Mouse (Mus musculus): ENCODE results near the gene Pbld1. TPM values are rescaled to one million over a fixed set of nuclear protein-coding genes. Genes with fewer than 3 reads are reported as not detected.

Gene Pbld1
- polyA plus RNA-seq, 1 experiment from 2014 or later: 0.96 TPM

GRCm38 (mm10) chr10:63065561-63065960 lies 5.6 kb downstream of the Pbld1 start:
- H3K4me2 ChIP-seq: no peak overlapping the region
- H3K27me3 ChIP-seq (ENCODE audit: control insufficient read depth, insufficient read depth, low read length): no peaks in the 10 kb centered on the region
- H3K4me3 ChIP-seq (ENCODE audit: low read depth, low read length): no peak overlapping the region
- ATAC-seq (ENCODE audit: low FRiP score): no peak
- no peak for DNase-seq (ENCODE audit: low spot score, missing footprints)
- no peak overlapping the region for H3K27ac ChIP-seq (ENCODE audit: low read depth, low read length)
- no peaks in the 10 kb centered on the region for H3K36me3 ChIP-seq (ENCODE audit: control insufficient read depth, insufficient read depth, low read length)
- 64% methylated on average over 8 of the region's 8 CpGs for WGBS
- H3K9me3 ChIP-seq (ENCODE audit: control insufficient read depth, low read length): no peaks in the 10 kb centered on the region
- H3K9ac ChIP-seq (ENCODE audit: low read length): no peak overlapping the region
- no peaks in the 10 kb centered on the region for H3K4me1 ChIP-seq (ENCODE audit: control insufficient read depth, insufficient read depth, low read length)

- Histone ChIP-seq H3K4me3 (ENCODE audit: low read depth, low read length) (no peak overlapping the region), H3K9me3 (ENCODE audit: control insufficient read depth, low read length) (no peaks in the 10 kb centered on the region), H3K36me3 (ENCODE audit: control insufficient read depth, insufficient read depth, low read length) (no peaks in the 10 kb centered on the region), H3K27me3 (ENCODE audit: control insufficient read depth, insufficient read depth, low read length) (no peaks in the 10 kb centered on the region), H3K4me2 (no peak overlapping the region), H3K9ac (ENCODE audit: low read length) (no peak overlapping the region), H3K27ac (ENCODE audit: low read depth, low read length) (no peak overlapping the region), H3K4me1 (ENCODE audit: control insufficient read depth, insufficient read depth, low read length) (no peaks in the 10 kb centered on the region)
- WGBS: 8% methylated on average over 5 of the region's 5 CpGs
- ATAC-seq (ENCODE audit: low FRiP score) (peak; percentile 86), DNase-seq (ENCODE audit: low spot score, missing footprints) (peak; percentile 97)
Observed at GRCm38 (mm10) chr10:63065988-63066387, 6.0 kb downstream of the Pbld1 start.

GRCm38 (mm10) chr10:63086304-63086703 lies 26.3 kb downstream of the Pbld1 start:
- H3K4me3 ChIP-seq (ENCODE audit: low read depth, low read length): no peak overlapping the region
- no peaks in the 10 kb centered on the region for H3K27me3 ChIP-seq (ENCODE audit: control insufficient read depth, insufficient read depth, low read length)
- H3K36me3 ChIP-seq (ENCODE audit: control insufficient read depth, insufficient read depth, low read length): no peaks in the 10 kb centered on the region
- no peak overlapping the region for H3K4me2 ChIP-seq
- H3K9ac ChIP-seq (ENCODE audit: low read length): no peak overlapping the region
- DNase-seq (ENCODE audit: low spot score, missing footprints) (no peak), ATAC-seq (ENCODE audit: low FRiP score) (no peak)
- 85% methylated on average over 10 of the region's 10 CpGs for WGBS
- H3K4me1 ChIP-seq (ENCODE audit: control insufficient read depth, insufficient read depth, low read length): peaks cover 12% of the 10 kb centered on the region
- H3K27ac ChIP-seq (ENCODE audit: low read depth, low read length): no peak overlapping the region
- H3K9me3 ChIP-seq (ENCODE audit: control insufficient read depth, low read length): no peaks in the 10 kb centered on the region

GRCm38 (mm10) chr10:63089103-63089757 lies 29.3 kb downstream of the Pbld1 start:
- H3K36me3 ChIP-seq (ENCODE audit: control insufficient read depth, insufficient read depth, low read length): no peaks in the 10 kb centered on the region
- H3K27ac ChIP-seq (ENCODE audit: low read depth, low read length): no peak overlapping the region; the same call in 1 of the 2 replicates
- peak overlapping the region; percentile 47 for H3K9ac ChIP-seq (ENCODE audit: low read length)
- H3K9me3 ChIP-seq (ENCODE audit: control insufficient read depth, low read length): no peaks in the 10 kb centered on the region
- H3K4me1 ChIP-seq (ENCODE audit: control insufficient read depth, insufficient read depth, low read length): peaks cover 12% of the 10 kb centered on the region
- ATAC-seq (ENCODE audit: low FRiP score) (peak; percentile 59; the same call in 1 of the 2 replicates), DNase-seq (ENCODE audit: low spot score, missing footprints) (peak; percentile 91)
- peak overlapping the region; percentile 22 for H3K4me3 ChIP-seq (ENCODE audit: low read depth, low read length)
- no peaks in the 10 kb centered on the region for H3K27me3 ChIP-seq (ENCODE audit: control insufficient read depth, insufficient read depth, low read length)
- H3K4me2 ChIP-seq: peak overlapping the region; percentile 48
- WGBS: 25% methylated on average over 8 of the region's 8 CpGs

- peak overlapping the region; percentile 5; the same call in 1 of the 2 replicates for H3K27ac ChIP-seq (ENCODE audit: low read depth, low read length)
Observed at GRCm38 (mm10) chr10:63089758-63090571, 30.0 kb downstream of the Pbld1 start.

GRCm38 (mm10) chr10:63091915-63092314 lies 32.0 kb downstream of the Pbld1 start:
- Histone ChIP-seq H3K4me2 (no peak overlapping the region), H3K27me3 (ENCODE audit: control insufficient read depth, insufficient read depth, low read length) (no peaks in the 10 kb centered on the region), H3K27ac (ENCODE audit: low read depth, low read length) (no peak overlapping the region), H3K4me3 (ENCODE audit: low read depth, low read length) (no peak overlapping the region), H3K4me1 (ENCODE audit: control insufficient read depth, insufficient read depth, low read length) (peaks cover 12% of the 10 kb centered on the region), H3K9ac (ENCODE audit: low read length) (no peak overlapping the region), H3K9me3 (ENCODE audit: control insufficient read depth, low read length) (no peaks in the 10 kb centered on the region), H3K36me3 (ENCODE audit: control insufficient read depth, insufficient read depth, low read length) (no peaks in the 10 kb centered on the region)
- ATAC-seq (ENCODE audit: low FRiP score) (no peak), DNase-seq (ENCODE audit: low spot score, missing footprints) (no peak)
- 83% methylated on average over 7 of the region's 7 CpGs for WGBS

More at GRCm38 (mm10) chr10:63089758-63090571, 30.0 kb downstream of the Pbld1 start:
- ATAC-seq (ENCODE audit: low FRiP score) (peak; percentile 43), DNase-seq (ENCODE audit: low spot score, missing footprints) (peak; percentile 89)
- peak overlapping the region; percentile 22 for H3K4me3 ChIP-seq (ENCODE audit: low read depth, low read length)
- no peaks in the 10 kb centered on the region for H3K27me3 ChIP-seq (ENCODE audit: control insufficient read depth, insufficient read depth, low read length)
- peaks cover 12% of the 10 kb centered on the region for H3K4me1 ChIP-seq (ENCODE audit: control insufficient read depth, insufficient read depth, low read length)
- H3K9ac ChIP-seq (ENCODE audit: low read length): peak overlapping the region; percentile 47
- 2% methylated on average over 26 of the region's 26 CpGs for WGBS
- no peaks in the 10 kb centered on the region for H3K36me3 ChIP-seq (ENCODE audit: control insufficient read depth, insufficient read depth, low read length)
- H3K9me3 ChIP-seq (ENCODE audit: control insufficient read depth, low read length): no peaks in the 10 kb centered on the region
- peak overlapping the region; percentile 48 for H3K4me2 ChIP-seq

GRCm38 (mm10) chr10:63092616-63093550 lies 32.9 kb downstream of the Pbld1 start:
- Histone ChIP-seq H3K4me3 (ENCODE audit: low read depth, low read length) (no peak overlapping the region), H3K4me1 (ENCODE audit: control insufficient read depth, insufficient read depth, low read length) (peaks cover 12% of the 10 kb centered on the region), H3K36me3 (ENCODE audit: control insufficient read depth, insufficient read depth, low read length) (no peaks in the 10 kb centered on the region), H3K27ac (ENCODE audit: low read depth, low read length) (no peak overlapping the region), H3K9me3 (ENCODE audit: control insufficient read depth, low read length) (no peaks in the 10 kb centered on the region), H3K27me3 (ENCODE audit: control insufficient read depth, insufficient read depth, low read length) (no peaks in the 10 kb centered on the region), H3K4me2 (no peak overlapping the region), H3K9ac (ENCODE audit: low read length) (no peak overlapping the region)
- WGBS: 82% methylated on average over 10 of the region's 10 CpGs
- DNase-seq (ENCODE audit: low spot score, missing footprints): no peak
- ATAC-seq (ENCODE audit: low FRiP score): no peak

GRCm38 (mm10) chr10:63096757-63097156 lies 36.8 kb downstream of the Pbld1 start:
- H3K4me1 ChIP-seq (ENCODE audit: control insufficient read depth, insufficient read depth, low read length): 0 out of 2 replicates have a peak, but pooled peaks cover 5% of the 10 kb centered on the region
- H3K9me3 ChIP-seq (ENCODE audit: control insufficient read depth, low read length): no peaks in the 10 kb centered on the region
- ATAC-seq (ENCODE audit: low FRiP score): no peak

More at GRCm38 (mm10) chr10:63096757-63097156, 36.8 kb downstream of the Pbld1 start:
- Histone ChIP-seq H3K9ac (ENCODE audit: low read length) (no peak overlapping the region), H3K4me2 (no peak overlapping the region), H3K27ac (ENCODE audit: low read depth, low read length) (no peak overlapping the region), H3K4me3 (ENCODE audit: low read depth, low read length) (no peak overlapping the region), H3K27me3 (ENCODE audit: control insufficient read depth, insufficient read depth, low read length) (peaks cover 7% of the 10 kb centered on the region; the same call in 1 of the 2 replicates), H3K36me3 (ENCODE audit: control insufficient read depth, insufficient read depth, low read length) (no peaks in the 10 kb centered on the region)
- no peak for DNase-seq (ENCODE audit: low spot score, missing footprints)
- 81% methylated on average over 2 of the region's 2 CpGs for WGBS
